Mouse (Mus musculus) heart, postnatal 0 days (tissue): ENCODE data around the gene Dlg2.

ENCODE experiments used
- CTCF ChIP-seq: IDR thresholded peaks from 2 replicates; pipeline ENCODE4 v1.5.1; 2016; ENCODE audit warnings: antibody characterized with exemption, control low read depth, low read depth
- EP300 ChIP-seq: IDR thresholded peaks from 2 replicates; pipeline ENCODE4 v1.6.1; 2016; ENCODE audit warnings: antibody characterized with exemption, low read depth

GRCm38 (mm10) chr7:91511119-91511518 is 1034.6 kb downstream of the Dlg2 start:
- TF ChIP-seq CTCF (no peak), EP300 (no peak)
